Comparison of ENCODE assay signal across 29 mouse cellular contexts in genomic region chr8:42156588-42156987, GRCm38 (mm10).
A peak's percentile ranks its signal among the peaks of the same experiment; 100 is the strongest.
DNase-seq lines count a peak whose midpoint lies in the region; ATAC-seq and TF ChIP-seq lines count a peak whose summit lies in the region.
"Had no signal": no experiment of that assay in that cellular context is flagged by ENCODE, and none has a peak within 500 bp of the region (broad histone marks: within the 10 kb centered on the region; RNA-seq: fewer than 3 reads in every experiment).

No protein-coding gene starts in this region.

- ATAC-seq in kidney, embryonic 16.5 days (ENCODE audit: low FRiP score, low TSS enrichment): peak; percentile 91
- ATAC-seq: forebrain, embryonic 14.5 days; forebrain, postnatal 0 days; hindbrain, embryonic 16.5 days; Patski had no signal

- TF ChIP-seq CTCF in left cerebral cortex, adult 2 months (IDR thresholded peaks at IDR 0.05): no peak

- no peaks in the 10 kb centered on the region for H3K36me3 ChIP-seq in kidney, embryonic 16.5 days (ENCODE audit: insufficient read depth, low read length)
- H3K36me3 ChIP-seq: embryonic facial prominence, embryonic 12.5 days; embryonic facial prominence, embryonic 15.5 days; G1E; heart, embryonic 15.5 days; hindbrain, embryonic 10.5 days; hindbrain, embryonic 13.5 days had no signal

- no peaks in the 10 kb centered on the region for H3K4me1 ChIP-seq in kidney, embryonic 16.5 days (ENCODE audit: insufficient read depth, low read length)
- H3K4me1 ChIP-seq: embryonic facial prominence, embryonic 12.5 days; embryonic facial prominence, embryonic 15.5 days; heart, embryonic 15.5 days; hindbrain, embryonic 10.5 days; hindbrain, embryonic 13.5 days had no signal

- intact Hi-C loops in left cerebral cortex, adult 2 months (cut with DNase I): no loop called here

- peak; percentile 6 for DNase-seq in embryo, embryonic 11 days
- DNase-seq in embryo, embryonic 10.5 days (ENCODE audit: low spot score): no peak
- DNase-seq in kidney, postnatal 4 days: no peak
- DNase-seq in mesoderm, embryonic 11.5 days (ENCODE audit: low read depth, low spot score): peak; percentile 10
- DNase-seq in left cerebral cortex, adult 2 months (ENCODE audit: extremely low spot score in 1 of 2, low spot score in 2 of 2): no peak
- DNase-seq: adrenal gland, postnatal 10 days; adrenal gland, postnatal 36 days; B cell, adult 2 months; cerebellum, adult 18-20 months; cerebellum, adult 9-10 months; cerebellum, postnatal 14 days; forebrain, postnatal 0 days; gastrocnemius, adult 2 months; gastrocnemius, postnatal 14 days; heart, adult 11 months; heart, postnatal 10 days; heart, postnatal 36 days had no signal

- H3K27ac ChIP-seq in kidney, embryonic 16.5 days (ENCODE audit: low read length): no peak overlapping the region
- no peak overlapping the region for H3K27ac ChIP-seq in left cerebral cortex, adult 2 months
- H3K27ac ChIP-seq: embryonic facial prominence, embryonic 12.5 days; embryonic facial prominence, embryonic 15.5 days; gastrocnemius, adult 2 months; heart, embryonic 15.5 days; hindbrain, embryonic 10.5 days; hindbrain, embryonic 13.5 days had no signal

- H3K9ac ChIP-seq in kidney, embryonic 16.5 days (replicated peaks; ENCODE audit: low read length): no peak overlapping the region
- H3K9ac ChIP-seq: embryonic facial prominence, embryonic 12.5 days; embryonic facial prominence, embryonic 15.5 days; forebrain, postnatal 0 days; heart, embryonic 15.5 days; hindbrain, embryonic 13.5 days had no signal

- 27% methylated on average over 1 of the region's 1 CpGs for WGBS in kidney, embryonic 16.5 days

- no peaks in the 10 kb centered on the region for H3K27me3 ChIP-seq in kidney, embryonic 16.5 days (ENCODE audit: insufficient read depth, low read length)
- H3K27me3 ChIP-seq: CH12.LX; embryonic facial prominence, embryonic 12.5 days; embryonic facial prominence, embryonic 15.5 days; heart, embryonic 15.5 days; hindbrain, embryonic 13.5 days had no signal

- no peak overlapping the region for H3K4me2 ChIP-seq in kidney, embryonic 16.5 days (replicated peaks; ENCODE audit: low read depth, low read length)
- H3K4me2 ChIP-seq: embryonic facial prominence, embryonic 12.5 days; embryonic facial prominence, embryonic 15.5 days; heart, embryonic 11.5 days; heart, embryonic 15.5 days; hindbrain, embryonic 13.5 days had no signal

- H3K9me3 ChIP-seq in kidney, embryonic 16.5 days (ENCODE audit: low read length): no peaks in the 10 kb centered on the region
- H3K9me3 ChIP-seq: embryonic facial prominence, embryonic 12.5 days; embryonic facial prominence, embryonic 15.5 days; G1E; heart, embryonic 15.5 days; hindbrain, embryonic 10.5 days; hindbrain, embryonic 13.5 days had no signal

- H3K4me3 ChIP-seq in kidney, embryonic 16.5 days (ENCODE audit: low read length): no peak overlapping the region
- no peak overlapping the region for H3K4me3 ChIP-seq in left cerebral cortex, adult 2 months
- H3K4me3 ChIP-seq: embryonic facial prominence, embryonic 12.5 days; embryonic facial prominence, embryonic 15.5 days; gastrocnemius, adult 2 months; heart, embryonic 15.5 days; hindbrain, embryonic 10.5 days; hindbrain, embryonic 13.5 days had no signal

Comparison
In these comparisons a context has a peak if more than half of its experiments do, and no peak if none do; other contexts are left out.
1. DNase-seq: peak in embryo, embryonic 11 days (single experiment) and mesoderm, embryonic 11.5 days (single experiment); none in embryo, embryonic 10.5 days (single experiment), kidney, postnatal 4 days (0 of 2) and left cerebral cortex, adult 2 months (0 of 2).